Mouse (Mus musculus) hindbrain, embryonic 16.5 days (tissue): ENCODE data around the gene Tmprss9. TPM values are rescaled to one million over a fixed set of nuclear protein-coding genes. Genes with fewer than 3 reads are reported as not detected.
"Not testable (repeated sequence)": the region's sequence is repeated elsewhere in the genome, so short reads cannot be mapped to it uniquely, and the experiment has no call there.

Source experiments
- ATAC-seq: fragments of 200-750 bp; cut with Nextera tagmentation; 2 replicates; pipeline ENCODE4 v1.8.0; 2017; ENCODE audit warnings: moderate TSS enrichment, moderate library complexity
- H3K27ac ChIP-seq: fragments of 300-500 bp; sonication (generic); 2 replicates; pipeline ENCODE4 v1.5.1; 2014; ENCODE audit warnings: low read depth, mild to moderate bottlenecking, control low read depth, low read length, moderate library complexity
- H3K27me3 ChIP-seq: fragments of 300-500 bp; sonication (generic); replicated peaks from 2 replicates; pipeline ENCODE4 v1.6.1; 2014; ENCODE audit warnings: low read length; ENCODE audit not compliant: control insufficient read depth, insufficient read depth
- H3K36me3 ChIP-seq: fragments of 300-500 bp; sonication (generic); 2 replicates; pipeline ENCODE4 v1.6.1; 2014; ENCODE audit warnings: mild to moderate bottlenecking, low read length, moderate library complexity, mixed read lengths; ENCODE audit not compliant: control insufficient read depth, insufficient read depth
- H3K4me1 ChIP-seq: fragments of 300-500 bp; sonication (generic); 2 replicates; pipeline ENCODE4 v1.6.1; 2014; ENCODE audit warnings: low read depth, low read length; ENCODE audit not compliant: control insufficient read depth, insufficient read depth
- H3K4me2 ChIP-seq: fragments of 300-500 bp; sonication (generic); 2 replicates; pipeline ENCODE4 v1.6.1; 2014; ENCODE audit warnings: mild to moderate bottlenecking, low read length, control low read depth, moderate library complexity
- H3K4me3 ChIP-seq: fragments of 300-500 bp; sonication (generic); 2 replicates; pipeline ENCODE4 v1.5.1; 2014; ENCODE audit warnings: mild to moderate bottlenecking, low read length, control low read depth, moderate library complexity
- H3K9ac ChIP-seq: fragments of 300-500 bp; sonication (generic); 2 replicates; pipeline ENCODE4 v1.6.1; 2014; ENCODE audit warnings: low read depth, mild to moderate bottlenecking, control low read depth, low read length, moderate library complexity
- H3K9me3 ChIP-seq: fragments of 300-500 bp; sonication (generic); 2 replicates; pipeline ENCODE4 v1.6.1; 2014; ENCODE audit warnings: mild to moderate bottlenecking, low read length, moderate library complexity; ENCODE audit not compliant: control insufficient read depth
- WGBS: fragments of 180-500 bp; shearing (Covaris S2); extraction: QIAGEN DNeasy Blood & Tissue Kit; methylation state at CpG from one replicate; pipeline ENCODE4 v1.1.7; 2014; 5-methylcytosine and 5-hydroxymethylcytosine counted together
- polyA plus RNA-seq: library from polyadenylated mRNA; unstranded; fragments of >200 nt; fragmentation: Nextera tagmentation; extraction: Ambion mirVana; gene quantifications from 2 replicates; pipeline ENCODE4 v1.2.1, GENCODE M21; 2015

Tmprss9 gene
- polyA plus RNA-seq, 1 experiment from 2014 or later: 0.13 TPM

DNA sequence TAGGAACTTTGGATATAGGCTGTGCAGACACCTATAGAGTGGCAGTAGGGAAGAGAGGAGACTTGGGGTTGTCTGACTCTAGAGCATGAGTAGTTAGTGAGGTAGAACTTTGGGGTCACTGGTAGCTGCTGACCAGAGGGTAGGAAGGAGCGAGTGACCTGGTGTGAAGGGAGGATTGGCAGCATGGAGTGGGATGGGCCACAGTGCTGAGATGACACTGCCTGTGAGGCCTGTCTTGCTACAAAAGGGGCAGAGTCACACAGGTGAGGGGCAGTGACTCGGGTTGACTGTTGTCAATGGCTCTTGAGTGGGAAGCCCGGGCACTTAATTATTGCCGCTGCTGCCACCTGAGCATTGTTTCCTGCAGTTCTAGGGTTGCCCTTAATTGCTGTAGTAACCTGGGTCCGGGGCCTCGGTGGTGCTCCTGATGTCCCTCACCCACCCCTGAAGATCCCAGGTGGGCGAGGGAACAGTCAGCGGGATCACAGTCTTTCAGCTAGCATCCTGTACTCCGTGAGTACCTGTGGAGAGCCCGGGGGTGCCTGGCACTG is 43.7 kb upstream of the Tmprss9 start:
- Histone ChIP-seq H3K4me2 (peak overlapping the region; percentile 98), H3K27ac (no peak overlapping the region), H3K4me1 (peaks cover 12% of the 10 kb centered on the region), H3K27me3 (no peaks in the 10 kb centered on the region), H3K9me3 (no peaks in the 10 kb centered on the region), H3K4me3 (peak overlapping the region; percentile 77), H3K9ac (peak overlapping the region; percentile 92), H3K36me3 (peaks cover 11% of the 10 kb centered on the region)
- no peak for ATAC-seq
- 76% methylated on average over 10 of the region's 10 CpGs for WGBS

DNA sequence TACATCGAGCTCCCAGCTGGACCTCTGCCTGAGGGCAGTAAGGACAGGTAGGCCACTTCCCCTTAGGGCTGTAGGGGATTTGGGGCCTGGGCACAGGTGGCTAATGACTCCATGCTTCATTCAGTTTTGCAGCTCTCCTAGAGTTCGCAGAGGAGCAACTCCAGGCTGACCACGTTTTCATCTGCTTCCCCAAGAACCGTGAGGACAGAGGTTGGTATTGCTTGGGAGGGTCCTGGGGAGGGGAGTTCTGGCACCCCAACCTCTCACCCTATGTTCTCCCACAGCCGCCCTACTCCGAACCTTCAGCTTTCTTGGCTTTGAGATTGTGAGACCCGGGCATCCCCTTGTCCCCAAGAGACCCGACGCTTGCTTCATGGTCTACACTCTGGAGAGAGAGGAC is 43.1 kb upstream of the Tmprss9 start:
- H3K4me3 ChIP-seq: peak overlapping the region; percentile 77; the same call in 1 of the 2 replicates
- H3K27me3 ChIP-seq, H3K9ac ChIP-seq, ATAC-seq, H3K27ac ChIP-seq, H3K9me3 ChIP-seq: not testable (repeated sequence)
- H3K36me3 ChIP-seq: peaks cover 11% of the 10 kb centered on the region
- H3K4me1 ChIP-seq: peaks cover 12% of the 10 kb centered on the region
- 79% methylated on average over 9 of the region's 9 CpGs for WGBS
- H3K4me2 ChIP-seq: peak overlapping the region; percentile 98

DNA sequence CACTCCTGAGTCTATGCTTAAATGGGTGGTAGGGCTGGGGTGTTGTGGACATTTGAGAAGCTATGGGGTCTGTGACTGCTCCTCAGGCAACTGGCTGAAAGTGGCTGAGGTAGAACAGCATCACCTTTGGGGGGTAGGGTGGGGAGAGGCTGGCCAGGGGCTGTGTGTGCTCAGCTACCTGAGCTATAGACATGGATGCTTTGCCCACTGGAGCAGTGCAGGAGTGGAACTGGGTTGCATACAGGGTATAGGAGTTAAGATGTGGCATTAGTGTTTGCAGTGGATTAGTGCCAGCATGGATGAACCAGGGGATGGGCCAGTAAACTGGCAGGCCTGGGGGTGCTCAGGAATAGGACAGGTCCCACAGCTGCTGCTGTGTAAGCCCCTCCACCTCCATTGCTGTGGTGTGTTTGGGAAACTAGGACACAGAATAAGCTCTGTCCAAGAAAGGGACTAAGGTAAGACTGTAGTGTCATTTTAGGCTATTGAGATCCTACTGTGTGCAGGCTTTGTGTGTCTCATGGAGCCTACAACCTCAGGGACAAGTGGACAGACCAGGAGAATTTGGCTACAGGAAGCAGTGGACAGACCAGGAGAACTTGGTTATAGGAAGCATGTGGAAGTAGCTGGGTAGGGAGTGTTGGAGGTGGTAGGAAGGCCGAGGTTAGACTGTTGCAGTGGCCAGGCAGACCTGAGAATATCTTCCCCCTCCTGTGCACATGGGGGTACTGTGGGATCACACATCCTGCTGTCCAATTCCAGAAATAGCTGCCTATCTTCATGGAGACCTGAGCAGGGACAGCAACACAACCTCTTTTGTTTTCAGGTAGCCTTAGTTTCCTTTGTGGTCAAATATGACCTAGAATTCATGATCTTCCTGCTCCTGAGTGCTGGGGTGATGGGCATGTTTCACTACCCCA is 42.0 kb upstream of the Tmprss9 start:
- Histone ChIP-seq H3K4me3 (no peak overlapping the region), H3K9ac (no peak overlapping the region)
- ATAC-seq: no peak

DNA sequence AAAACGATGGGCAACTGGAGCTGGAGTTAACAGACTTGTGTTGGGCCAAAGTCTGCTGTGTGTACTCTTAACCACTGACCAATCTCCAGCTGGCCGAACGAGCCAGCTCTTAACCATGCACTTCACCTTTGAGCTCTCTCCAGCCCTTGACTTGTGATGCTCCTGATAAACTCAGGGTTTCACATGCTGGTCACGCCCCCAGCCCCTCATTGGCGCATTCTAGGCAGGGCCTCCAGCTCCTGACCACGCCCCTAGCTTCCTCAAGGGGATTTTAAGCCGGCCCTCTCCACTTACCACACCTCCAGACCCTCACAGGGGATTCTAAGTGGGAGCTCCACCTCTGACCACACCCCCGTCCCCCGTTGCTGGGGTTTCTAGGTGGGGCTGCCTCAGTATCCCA is 40.5 kb upstream of the Tmprss9 start:
- no peak overlapping the region for H3K9ac ChIP-seq
- no peak overlapping the region for H3K27ac ChIP-seq
- no peak overlapping the region for H3K4me2 ChIP-seq
- H3K4me1 ChIP-seq: peaks cover 12% of the 10 kb centered on the region
- no peak for ATAC-seq
- H3K27me3 ChIP-seq: peaks cover 21% of the 10 kb centered on the region
- WGBS: 8% methylated on average over 9 of the region's 9 CpGs
- peaks cover 19% of the 10 kb centered on the region for H3K36me3 ChIP-seq
- H3K4me3 ChIP-seq: no peak overlapping the region
- 0 out of 2 replicates have a peak, but pooled peaks cover 4% of the 10 kb centered on the region for H3K9me3 ChIP-seq

More for the DNA sequence above, 42.0 kb upstream of the Tmprss9 start:
- Histone ChIP-seq H3K27me3 (peaks cover 10% of the 10 kb centered on the region), H3K4me1 (peaks cover 12% of the 10 kb centered on the region), H3K36me3 (peaks cover 14% of the 10 kb centered on the region), H3K27ac (no peak overlapping the region), H3K4me2 (no peak overlapping the region), H3K9me3 (0 out of 2 replicates have a peak, but pooled peaks cover 1% of the 10 kb centered on the region)
- WGBS: 88% methylated on average over 1 of the region's 1 CpGs

DNA sequence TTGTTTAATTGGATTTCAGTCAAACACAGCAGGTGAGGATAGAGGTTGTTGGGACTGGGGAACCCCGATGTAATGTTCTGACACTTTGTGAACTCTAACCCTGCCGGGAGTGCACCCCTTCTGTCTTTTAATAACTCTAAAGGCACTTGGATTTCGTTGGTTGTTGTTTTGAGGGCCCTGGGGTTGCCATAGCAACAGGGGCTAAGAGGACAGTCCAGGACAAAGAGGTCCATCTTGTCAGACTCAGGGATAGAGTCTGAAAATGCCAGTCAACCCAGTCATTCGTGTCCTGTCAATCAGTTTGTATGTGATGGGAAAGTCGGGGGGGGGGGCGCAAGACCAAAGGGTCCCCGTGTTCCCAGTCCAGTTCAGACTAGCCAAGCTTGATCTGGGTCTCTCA is 38.8 kb upstream of the Tmprss9 start:
- no peak overlapping the region for H3K4me3 ChIP-seq
- H3K4me1 ChIP-seq: peaks cover 8% of the 10 kb centered on the region
- peaks cover 21% of the 10 kb centered on the region for H3K27me3 ChIP-seq
- WGBS: 48% methylated on average over 7 of the region's 7 CpGs
- H3K27ac ChIP-seq: no peak overlapping the region
- H3K36me3 ChIP-seq: peaks cover 19% of the 10 kb centered on the region
- H3K9me3 ChIP-seq: 0 out of 2 replicates have a peak, but pooled peaks cover 4% of the 10 kb centered on the region
- no peak for ATAC-seq
- H3K4me2 ChIP-seq: no peak overlapping the region
- H3K9ac ChIP-seq: no peak overlapping the region

DNA sequence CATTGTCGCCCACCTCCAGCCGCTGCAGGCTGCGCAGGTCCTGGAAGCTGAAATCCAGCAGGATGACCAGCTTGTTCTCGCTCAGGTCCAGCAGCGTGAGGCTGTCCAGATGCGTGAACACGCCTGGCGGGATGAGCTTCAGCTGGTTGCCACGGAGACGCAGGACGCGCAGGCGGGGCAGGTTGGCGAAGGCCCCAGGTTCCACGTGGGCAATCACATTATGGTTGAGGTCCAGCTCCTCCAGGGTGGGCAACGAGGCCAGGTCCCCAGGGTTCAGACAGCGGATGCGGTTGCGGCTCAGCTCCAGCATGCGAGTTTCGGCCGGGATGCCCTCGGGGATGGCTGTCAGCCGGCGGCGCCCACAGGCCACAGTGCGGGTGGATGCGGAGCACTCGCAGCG is 36.0 kb upstream of the Tmprss9 start:
- no peak overlapping the region for H3K27ac ChIP-seq
- H3K9ac ChIP-seq: no peak overlapping the region; the same call in 1 of the 2 replicates
- H3K27me3 ChIP-seq: peaks cover 21% of the 10 kb centered on the region
- 0 out of 2 replicates have a peak, but pooled peaks have one; percentile 9 for ATAC-seq
- H3K4me2 ChIP-seq: 0 out of 2 replicates have a peak overlapping the region, but pooled peaks have one; percentile 12
- peaks cover 8% of the 10 kb centered on the region; the same call in 1 of the 2 replicates for H3K36me3 ChIP-seq
- H3K9me3 ChIP-seq: 0 out of 2 replicates have a peak, but pooled peaks cover 4% of the 10 kb centered on the region
- 43% methylated on average over 30 of the region's 30 CpGs for WGBS
- H3K4me1 ChIP-seq: no peaks in the 10 kb centered on the region; the same call in 1 of the 2 replicates
- no peak overlapping the region for H3K4me3 ChIP-seq

DNA sequence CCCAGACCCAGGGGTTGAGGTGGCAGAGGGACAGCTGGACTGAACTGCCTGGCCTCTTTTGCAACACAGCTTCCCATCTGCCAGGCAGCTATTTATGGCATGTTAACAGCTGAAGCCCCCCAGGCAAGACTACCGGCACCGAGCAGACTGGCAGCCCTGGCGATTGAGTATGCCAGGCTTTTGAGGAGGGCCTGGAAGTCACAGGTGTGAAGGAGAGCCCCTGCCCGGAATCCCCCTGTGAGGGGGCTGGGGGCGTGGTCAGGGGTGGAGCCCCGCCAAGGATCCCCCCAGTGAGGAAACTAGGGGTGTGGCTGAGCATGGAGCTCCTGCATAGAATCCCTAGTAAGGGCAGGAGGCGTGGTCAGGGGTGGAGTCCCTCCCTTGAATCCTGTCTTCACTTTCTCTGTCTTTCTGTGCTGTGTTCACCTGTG is 34.7 kb upstream of the Tmprss9 start:
- H3K4me1 ChIP-seq: no peaks in the 10 kb centered on the region; the same call in none of the 2 replicates
- no peak overlapping the region for H3K4me3 ChIP-seq
- peaks cover 8% of the 10 kb centered on the region; the same call in 1 of the 2 replicates for H3K36me3 ChIP-seq
- no peak overlapping the region for H3K27ac ChIP-seq
- no peak overlapping the region for H3K4me2 ChIP-seq
- no peak for ATAC-seq
- H3K9me3 ChIP-seq: 0 out of 2 replicates have a peak, but pooled peaks cover 4% of the 10 kb centered on the region
- 44% methylated on average over 7 of the region's 7 CpGs for WGBS
- H3K27me3 ChIP-seq: peaks cover 21% of the 10 kb centered on the region
- H3K9ac ChIP-seq: no peak overlapping the region

DNA sequence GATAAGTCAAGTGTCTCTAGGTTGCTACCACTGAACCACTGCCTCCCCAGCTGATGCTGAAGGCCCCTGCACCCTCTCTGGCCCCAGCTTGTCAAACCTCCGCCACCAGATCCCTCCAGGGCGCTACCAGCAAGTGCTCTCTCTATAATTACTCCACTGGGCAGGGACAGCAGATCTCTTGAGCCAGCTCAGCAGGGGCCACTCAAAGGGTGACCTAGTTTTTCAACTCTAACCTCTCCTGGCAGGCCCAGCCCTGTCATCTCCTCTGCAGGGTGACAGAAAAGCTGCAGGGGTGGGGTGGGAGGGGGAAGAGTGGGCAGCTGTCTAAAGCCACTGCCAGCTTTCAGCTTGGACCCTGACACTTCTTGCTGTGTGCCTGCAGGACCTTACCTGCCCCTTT is 33.8 kb upstream of the Tmprss9 start:
- H3K27me3 ChIP-seq: peaks cover 22% of the 10 kb centered on the region
- H3K4me1 ChIP-seq: peaks cover under 1% of the 10 kb centered on the region
- no peak overlapping the region for H3K27ac ChIP-seq
- peaks cover 8% of the 10 kb centered on the region; the same call in 1 of the 2 replicates for H3K36me3 ChIP-seq
- H3K4me3 ChIP-seq: no peak overlapping the region
- no peak for ATAC-seq
- 23% methylated on average over 2 of the region's 2 CpGs for WGBS
- no peak overlapping the region for H3K4me2 ChIP-seq
- no peak overlapping the region for H3K9ac ChIP-seq
- 0 out of 2 replicates have a peak, but pooled peaks cover 4% of the 10 kb centered on the region for H3K9me3 ChIP-seq
